In genomic region chr5:83872052-83872451, GRCm38 (mm10) we compare ENCODE assay signal across 24 mouse cellular contexts.
"Had no signal": no experiment of that assay in that cellular context is flagged by ENCODE, and none has a peak within 500 bp of the region (broad histone marks: within the 10 kb centered on the region; RNA-seq: fewer than 3 reads in every experiment).

No protein-coding gene starts in this region.

- H3K4me3 ChIP-seq: layer of hippocampus, adult 2 months; limb, embryonic 10.5 days; limb, embryonic 13.5 days; liver, embryonic 12.5 days; liver, embryonic 15.5 days; lung, embryonic 15.5 days; megakaryocyte, embryonic 14.5 days; midbrain, embryonic 12.5 days; neural tube, embryonic 13.5 days; stomach, embryonic 15.5 days had no signal

- H3K9ac ChIP-seq: limb, embryonic 13.5 days; liver, embryonic 12.5 days; liver, embryonic 15.5 days; lung, embryonic 15.5 days; midbrain, embryonic 12.5 days; neural tube, embryonic 13.5 days; stomach, embryonic 15.5 days had no signal

- DNase-seq: kidney, adult 2 months; kidney, postnatal 25 days; layer of hippocampus, adult 9-11 months; liver; lung, adult 18-20 months; lung, postnatal 10 days; lung, postnatal 36 days; retina, postnatal 1 day; right cerebral cortex, postnatal 25 days; spleen, adult 18-20 months; thymus, adult 18-20 months; thymus, postnatal 4 days had no signal

- ATAC-seq: liver, embryonic 12.5 days; midbrain, embryonic 16.5 days had no signal

- H3K4me2 ChIP-seq: limb, embryonic 13.5 days; liver, embryonic 12.5 days; liver, embryonic 15.5 days; lung, embryonic 15.5 days; midbrain, embryonic 12.5 days; neural tube, embryonic 13.5 days; stomach, embryonic 15.5 days had no signal

- H3K27me3 ChIP-seq: limb, embryonic 13.5 days; liver, embryonic 12.5 days; liver, embryonic 15.5 days; lung, embryonic 15.5 days; megakaryocyte, embryonic 14.5 days; midbrain, embryonic 12.5 days; neural tube, embryonic 13.5 days; stomach, embryonic 15.5 days had no signal

- H3K36me3 ChIP-seq: limb, embryonic 10.5 days; limb, embryonic 13.5 days; liver, embryonic 12.5 days; liver, embryonic 15.5 days; lung, embryonic 15.5 days; midbrain, embryonic 12.5 days; neural tube, embryonic 13.5 days; stomach, embryonic 15.5 days had no signal

- H3K4me1 ChIP-seq: limb, embryonic 10.5 days; limb, embryonic 13.5 days; liver, embryonic 12.5 days; liver, embryonic 15.5 days; lung, embryonic 15.5 days; megakaryocyte, embryonic 14.5 days; midbrain, embryonic 12.5 days; stomach, embryonic 15.5 days had no signal

- H3K27ac ChIP-seq: kidney, postnatal 0 days; layer of hippocampus, adult 2 months; limb, embryonic 10.5 days; limb, embryonic 13.5 days; liver, embryonic 12.5 days; liver, embryonic 15.5 days; lung, embryonic 15.5 days; midbrain, embryonic 12.5 days; neural tube, embryonic 13.5 days; stomach, embryonic 15.5 days had no signal

- H3K9me3 ChIP-seq: limb, embryonic 10.5 days; limb, embryonic 13.5 days; liver, embryonic 12.5 days; liver, embryonic 15.5 days; lung, embryonic 15.5 days; midbrain, embryonic 12.5 days; neural tube, embryonic 13.5 days; stomach, embryonic 15.5 days had no signal
